Mouse (Mus musculus) ovary, adult 2 months (tissue): ENCODE results near the gene Slc29a3. TPM values are rescaled to one million over a fixed set of nuclear protein-coding genes. Genes with fewer than 3 reads are reported as not detected.

Experiments used
- polyA plus RNA-seq: library from polyadenylated mRNA; depleted of rRNA; stranded (reverse); fragments of >200 nt; gene quantifications from 2 replicates; pipeline ENCODE4 v1.2.3, GENCODE M21; 2012; rRNA removed

Slc29a3 gene
- polyA plus RNA-seq, result 21.1 and 24.1 TPM in 2 replicates

DNA sequence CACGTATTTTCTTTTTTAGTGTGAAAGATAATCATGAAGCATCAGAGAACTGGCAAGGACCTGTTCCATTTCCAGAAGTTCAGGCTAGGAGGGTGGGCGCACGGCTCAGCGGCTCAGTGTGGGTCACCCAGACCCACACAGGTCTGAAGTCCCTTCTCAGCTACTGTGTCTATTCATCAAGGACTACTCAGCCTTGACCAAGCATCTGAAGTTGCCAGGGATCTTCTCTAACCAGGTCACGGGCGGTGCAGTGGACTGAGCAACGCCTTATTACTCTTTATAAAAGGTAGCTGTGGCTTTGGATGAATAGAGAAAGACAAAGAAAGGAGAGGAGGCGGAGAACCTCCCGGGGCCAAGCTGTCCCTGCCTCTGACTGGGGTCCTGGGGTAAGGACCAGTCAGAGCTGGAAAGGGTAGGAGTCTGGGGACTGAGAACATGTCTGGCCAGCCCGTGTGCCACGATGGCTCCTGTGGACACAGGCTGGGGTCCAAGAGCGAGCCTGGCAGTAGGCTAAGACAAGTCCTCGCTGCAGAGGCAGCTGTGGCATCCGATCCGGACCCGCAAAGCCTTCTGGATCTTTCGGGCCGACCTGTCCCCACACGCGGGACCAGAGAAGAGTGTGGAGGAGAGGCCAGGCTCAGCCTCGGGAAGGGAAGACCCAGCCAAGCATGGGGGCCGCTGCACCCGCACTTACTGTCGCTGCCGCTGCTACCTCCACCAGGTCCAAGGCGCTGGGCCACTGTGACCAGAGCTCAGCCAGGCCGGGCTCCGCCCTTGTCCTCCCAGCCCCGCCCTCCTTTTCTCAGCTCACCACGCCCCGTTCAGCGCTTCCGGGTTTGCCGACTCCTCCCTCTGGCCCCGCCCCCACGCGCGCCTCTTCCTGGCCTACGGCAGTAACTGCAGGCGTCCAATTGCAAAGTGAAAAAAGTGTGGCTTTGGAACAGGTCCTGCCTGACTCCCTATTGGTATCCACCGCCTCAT is at the start of gene Slc29a3:
Slc29a3 (minus strand) TSS at position 755 of the 981 bp plus-strand sequence.

DNA sequence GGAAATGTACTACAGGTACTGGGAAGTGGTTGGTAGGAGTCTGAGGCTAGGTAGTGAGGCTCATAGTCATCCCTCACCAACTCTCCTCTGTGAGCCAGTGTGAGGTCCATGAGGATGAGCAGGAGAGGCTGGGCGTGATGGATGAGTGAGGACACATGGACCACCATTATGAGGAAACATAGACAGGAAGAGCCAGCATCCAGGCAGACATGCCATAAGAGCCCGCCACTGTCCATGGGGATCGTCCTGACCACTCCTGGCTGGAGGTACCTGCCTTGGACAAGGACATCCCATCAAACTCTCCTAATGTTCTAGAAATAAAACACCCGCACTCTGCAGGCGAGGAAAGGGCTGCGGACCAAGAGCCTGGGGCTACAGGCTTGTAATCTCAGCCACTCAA is 56.2 kb downstream of the Slc29a3 start, which contains the start of gene Cdh23:
Cdh23 (minus strand) TSS at position 101 of the 400 bp plus-strand sequence.

Other genes starting within 250 kb of the Slc29a3 start
- gene Cdh23, start 56.3 kb downstream of the Slc29a3 start, polyA plus RNA-seq, result 0.94 and 0.97 TPM in 2 replicates
- 12.0 and 12.9 TPM in 2 replicates for gene Unc5b, start 78.8 kb upstream of the Slc29a3 start, polyA plus RNA-seq